Mouse (Mus musculus): ENCODE data around the gene Clasrp.

GRCm38 (mm10) chr7:19531077-19531476 lies 73.2 kb downstream of the Clasrp start:
- TF ChIP-seq POLR2A (IDR thresholded peaks at IDR 0.05; ENCODE audit: borderline replicate concordance, extremely low read depth, insufficient read depth, insufficient read length, poor library complexity, severe bottlenecking): no peak
- TF ChIP-seq CTCF (IDR thresholded peaks at IDR 0.05; ENCODE audit: borderline replicate concordance, extremely low read depth, insufficient read depth, insufficient read length): no peak

Measured in brain, embryonic 14.5 days (tissue).